Mouse (Mus musculus) liver, embryonic 12.5 days (tissue): Measurements from ENCODE around the gene Prelid3b. TPM values are rescaled to one million over a fixed set of nuclear protein-coding genes. Genes with fewer than 3 reads are reported as not detected.

ENCODE experiments used
- ATAC-seq: fragments of 200-750 bp; cut with Nextera tagmentation; 2 replicates; pipeline ENCODE4 v1.8.0; 2017; ENCODE audit warnings: moderate number of reproducible peaks, mild to moderate bottlenecking, moderate library complexity
- H3K27ac ChIP-seq: fragments of 300-500 bp; sonication (generic); 2 replicates; pipeline ENCODE4 v1.5.1; 2016; ENCODE audit warnings: mild to moderate bottlenecking
- H3K27me3 ChIP-seq: fragments of 300-500 bp; sonication (generic); replicated peaks from 2 replicates; pipeline ENCODE4 v1.6.1; 2016; ENCODE audit warnings: mild to moderate bottlenecking, moderate library complexity
- H3K36me3 ChIP-seq: fragments of 300-500 bp; sonication (generic); 2 replicates; pipeline ENCODE4 v1.6.1; 2016; ENCODE audit warnings: mild to moderate bottlenecking, moderate library complexity
- H3K4me1 ChIP-seq: fragments of 300-500 bp; sonication (generic); 2 replicates; pipeline ENCODE4 v1.6.1; 2016
- H3K4me2 ChIP-seq: fragments of 300-500 bp; sonication (generic); 2 replicates; pipeline ENCODE4 v1.6.1; 2016; ENCODE audit warnings: mild to moderate bottlenecking, moderate library complexity
- H3K4me3 ChIP-seq: fragments of 300-500 bp; sonication (generic); 2 replicates; pipeline ENCODE4 v1.5.1; 2016; ENCODE audit warnings: mild to moderate bottlenecking, moderate library complexity
- H3K9ac ChIP-seq: fragments of 300-500 bp; sonication (generic); 2 replicates; pipeline ENCODE4 v1.6.1; 2016; ENCODE audit warnings: mild to moderate bottlenecking, moderate library complexity
- H3K9me3 ChIP-seq: fragments of 300-500 bp; sonication (generic); replicated peaks from 2 replicates; pipeline ENCODE4 v1.6.1; 2016; ENCODE audit warnings: mild to moderate bottlenecking, moderate library complexity
- WGBS: fragments of 180-500 bp; shearing (Covaris S2); methylation state at CpG from one replicate; pipeline ENCODE4 v1.1.7; 2016; ENCODE audit not compliant: insufficient replicate concordance; 5-methylcytosine and 5-hydroxymethylcytosine counted together
- polyA plus RNA-seq: library from polyadenylated mRNA; unstranded; fragments of >200 nt; fragmentation: Nextera tagmentation; extraction: Ambion mirVana; gene quantifications from 2 replicates; pipeline ENCODE4 v1.2.1, GENCODE M21; 2016

Prelid3b gene
- polyA plus RNA-seq, 1 experiment from 2014 or later = 113 TPM

DNA sequence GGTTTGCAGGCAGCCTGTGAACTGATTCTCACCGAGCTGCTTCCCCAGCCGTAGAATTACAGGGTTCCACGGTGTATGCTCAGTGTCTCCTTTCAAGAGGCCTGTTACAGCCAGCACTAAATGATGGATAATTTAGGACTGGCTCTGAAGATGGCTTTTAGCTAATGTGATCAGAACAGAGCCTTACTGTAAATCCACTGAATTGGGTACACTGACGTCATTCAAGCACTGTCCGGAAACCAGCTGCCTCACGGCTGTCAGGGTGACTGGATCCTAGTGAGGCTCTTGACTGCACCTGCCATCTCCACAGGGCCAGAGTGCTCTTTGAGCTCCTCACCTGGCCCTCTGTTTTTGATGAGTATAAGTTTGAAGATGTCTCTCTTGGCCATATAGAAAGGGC, 51.8 kb downstream of the Prelid3b start:
- H3K4me1 ChIP-seq = peaks cover 21% of the 10 kb centered on the region
- WGBS = 93% methylated on average over 6 of the region's 6 CpGs

DNA sequence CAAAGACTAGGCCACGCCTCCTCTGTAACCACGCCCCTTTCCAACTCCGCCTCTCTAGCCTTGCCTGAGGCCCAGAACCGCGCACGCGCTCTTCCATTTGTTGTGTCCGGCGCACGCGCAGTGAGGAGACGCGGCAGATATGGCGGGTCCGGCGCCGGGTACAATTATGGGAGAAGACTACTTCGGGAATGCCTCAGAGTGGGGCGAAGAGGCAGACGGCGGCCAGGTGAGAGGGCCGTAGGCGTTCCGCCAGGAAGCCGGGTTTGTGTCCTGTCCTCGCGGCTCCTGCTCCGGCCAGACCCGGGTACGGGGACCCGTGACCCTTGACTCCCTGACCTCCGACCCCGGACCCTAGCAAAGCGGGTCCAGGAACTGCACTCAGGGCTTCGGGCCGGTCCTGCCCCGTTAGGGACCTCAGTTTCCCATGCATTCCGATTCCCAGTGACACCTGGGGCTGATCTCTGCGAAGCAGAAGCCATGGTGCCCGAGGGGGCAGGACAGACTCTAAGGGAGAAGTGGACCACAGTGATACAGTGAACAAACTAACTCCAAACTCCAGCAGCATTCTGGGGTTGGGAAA, 57.1 kb downstream of the Prelid3b start, which contains the start of gene Nelfcd:
Nelfcd (plus strand) TSS at position 74 of the 580 bp plus-strand sequence.
- Histone ChIP-seq H3K9me3 (no peaks in the 10 kb centered on the region), H3K4me3 (peak within 1 kb of the TSS; percentile 97), H3K9ac (peak within 1 kb of the TSS; percentile 97), H3K27me3 (0 out of 2 replicates have a peak, but pooled peaks cover 6% of the 10 kb centered on the region), H3K4me2 (peak within 1 kb of the TSS; percentile 87), H3K4me1 (peaks cover 32% of the 10 kb centered on the region), H3K27ac (peak within 1 kb of the TSS; percentile 80), H3K36me3 (peaks cover 30% of the 10 kb centered on the region)
- WGBS = 2% methylated on average over 40 of the region's 40 CpGs
- peak; percentile 95 for ATAC-seq

More for the DNA sequence above, 51.8 kb downstream of the Prelid3b start:
- H3K27ac ChIP-seq = no peak overlapping the region
- H3K9ac ChIP-seq = no peak overlapping the region
- H3K36me3 ChIP-seq = peaks cover 83% of the 10 kb centered on the region
- H3K4me2 ChIP-seq = no peak overlapping the region
- no peaks in the 10 kb centered on the region for H3K9me3 ChIP-seq
- H3K27me3 ChIP-seq = no peaks in the 10 kb centered on the region
- no peak for ATAC-seq
- no peak overlapping the region for H3K4me3 ChIP-seq

Other genes starting within 250 kb of the Prelid3b start
- gene Gnas, start 188.8 kb downstream of the Prelid3b start, polyA plus RNA-seq = 565 and 587 TPM in 2 replicates
- 23.2 and 33.5 TPM in 2 replicates for gene Gm20721, start 126.4 kb downstream of the Prelid3b start, polyA plus RNA-seq
- 99.2 and 100 TPM in 2 replicates for gene Nelfcd, start 57.3 kb downstream of the Prelid3b start, polyA plus RNA-seq
- gene Ctsz, start 34.0 kb downstream of the Prelid3b start, polyA plus RNA-seq = 102 and 111 TPM in 2 replicates
- gene Tubb1, start 22.4 kb downstream of the Prelid3b start, polyA plus RNA-seq = 48.2 and 55.7 TPM in 2 replicates
- gene Atp5e, start 9.0 kb downstream of the Prelid3b start, polyA plus RNA-seq = 514 and 545 TPM in 2 replicates
- gene Zfp831, start 170.5 kb upstream of the Prelid3b start, polyA plus RNA-seq = 0.01 and 0.06 TPM in 2 replicates